Mouse (Mus musculus) liver, embryonic 15.5 days (tissue): ENCODE measurements around the gene Olfr1138. TPM values are rescaled to one million over a fixed set of nuclear protein-coding genes. Genes with fewer than 3 reads are reported as not detected.

ENCODE experiments used
- ATAC-seq: fragments of 200-750 bp; cut with Nextera tagmentation; 2 replicates; pipeline ENCODE4 v1.8.0; 2017; ENCODE audit warnings: moderate number of reproducible peaks, mild to moderate bottlenecking, moderate library complexity; ENCODE audit not compliant: insufficient read depth
- H3K27ac ChIP-seq: fragments of 300-500 bp; sonication (generic); replicated peaks from 2 replicates; pipeline ENCODE4 v1.5.1; 2015; ENCODE audit warnings: mild to moderate bottlenecking, inconsistent platforms
- H3K27me3 ChIP-seq: fragments of 300-500 bp; sonication (generic); 2 replicates; pipeline ENCODE4 v1.6.1; 2015; ENCODE audit warnings: mild to moderate bottlenecking, inconsistent platforms
- H3K36me3 ChIP-seq: fragments of 300-500 bp; sonication (generic); replicated peaks from 2 replicates; pipeline ENCODE4 v1.6.1; 2015; ENCODE audit warnings: moderate library complexity, mild to moderate bottlenecking, inconsistent platforms
- H3K4me1 ChIP-seq: fragments of 300-500 bp; sonication (generic); replicated peaks from 2 replicates; pipeline ENCODE4 v1.6.1; 2015; ENCODE audit warnings: inconsistent platforms
- H3K4me2 ChIP-seq: fragments of 300-500 bp; sonication (generic); 2 replicates; pipeline ENCODE4 v1.6.1; 2015; ENCODE audit warnings: moderate library complexity, mild to moderate bottlenecking, inconsistent platforms
- H3K4me3 ChIP-seq: fragments of 300-500 bp; sonication (generic); replicated peaks from 2 replicates; pipeline ENCODE4 v1.5.1; 2015; ENCODE audit warnings: mild to moderate bottlenecking, inconsistent platforms
- H3K9ac ChIP-seq: fragments of 300-500 bp; sonication (generic); 2 replicates; pipeline ENCODE4 v1.6.1; 2015; ENCODE audit warnings: moderate library complexity, mild to moderate bottlenecking, inconsistent platforms
- H3K9me3 ChIP-seq: fragments of 300-500 bp; sonication (generic); replicated peaks from 2 replicates; pipeline ENCODE4 v1.6.1; 2016; ENCODE audit warnings: inconsistent platforms
- WGBS: fragments of 180-500 bp; shearing (Covaris S2); methylation state at CpG from one replicate; pipeline ENCODE4 v1.1.7; 2015; ENCODE audit warnings: mixed read lengths; ENCODE audit not compliant: insufficient replicate concordance; 5-methylcytosine and 5-hydroxymethylcytosine counted together
- polyA plus RNA-seq: library from polyadenylated mRNA; unstranded; fragments of >200 nt; fragmentation: Nextera tagmentation; extraction: Ambion mirVana; gene quantifications from 2 replicates; pipeline ENCODE4 v1.2.1, GENCODE M21; 2015

Olfr1138 gene
- polyA plus RNA-seq: not detected in 2 replicates

DNA sequence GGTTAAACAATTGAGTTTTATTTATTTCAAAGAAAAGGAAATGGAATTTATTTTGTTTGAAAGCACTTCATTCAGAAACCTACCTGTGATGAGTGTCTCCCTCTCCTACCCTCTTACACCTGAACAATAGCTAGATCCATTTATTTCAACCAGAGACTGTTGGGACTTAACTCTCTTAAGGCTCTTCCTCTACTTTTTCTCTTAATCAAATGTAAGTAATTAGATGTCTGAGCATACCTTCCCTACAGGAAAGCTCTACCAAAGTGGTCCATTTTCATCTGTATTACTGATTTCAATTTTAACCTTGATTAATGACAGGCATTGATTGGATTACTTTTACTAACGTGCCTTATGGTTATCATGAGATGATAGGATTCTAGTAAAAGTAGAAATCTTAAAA lies at the start of gene Olfr1138:
Gene Olfr1138 (minus strand): TSS at position 101 of the 400 bp plus-strand sequence.
- Histone ChIP-seq H3K27ac (no peak within 1 kb of the TSS), H3K9ac (no peak within 1 kb of the TSS), H3K9me3 (no peaks in the 10 kb centered on the region), H3K4me3 (no peak within 1 kb of the TSS), H3K36me3 (no peaks in the 10 kb centered on the region), H3K27me3 (no peaks in the 10 kb centered on the region), H3K4me1 (no peaks in the 10 kb centered on the region), H3K4me2 (no peak within 1 kb of the TSS)
- WGBS: 54% methylated on average over 1 of the region's 1 CpGs
- ATAC-seq: no peak

DNA sequence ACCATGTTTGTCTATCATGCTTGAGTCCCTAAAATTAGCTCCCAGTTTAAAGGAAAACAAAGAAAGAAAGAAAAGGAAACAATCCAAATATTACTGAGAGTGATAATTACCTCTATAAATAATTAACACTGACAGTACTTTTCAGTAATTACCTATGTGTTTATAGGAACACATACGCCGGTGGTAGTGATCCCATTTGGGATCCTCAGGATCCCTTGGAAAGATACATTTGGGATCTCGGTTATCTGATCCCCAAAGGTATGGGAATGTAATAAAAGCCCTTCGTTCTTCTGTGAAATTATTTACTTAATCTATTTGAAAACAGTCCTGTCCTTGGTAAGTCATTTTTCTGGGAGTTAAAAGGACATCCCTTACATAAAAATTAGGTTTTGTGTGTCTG lies 39.4 kb upstream of the Olfr1138 start, which contains the start of gene Olfr152:
Gene Olfr152 (plus strand): TSS at position 301 of the 400 bp plus-strand sequence.
- Histone ChIP-seq H3K27me3 (no peaks in the 10 kb centered on the region), H3K4me2 (no peak within 1 kb of the TSS), H3K9ac (no peak within 1 kb of the TSS), H3K4me1 (no peaks in the 10 kb centered on the region), H3K36me3 (no peaks in the 10 kb centered on the region), H3K27ac (no peak within 1 kb of the TSS), H3K4me3 (no peak within 1 kb of the TSS), H3K9me3 (no peaks in the 10 kb centered on the region)
- ATAC-seq: no peak
- 61% methylated on average over 4 of the region's 4 CpGs for WGBS

DNA sequence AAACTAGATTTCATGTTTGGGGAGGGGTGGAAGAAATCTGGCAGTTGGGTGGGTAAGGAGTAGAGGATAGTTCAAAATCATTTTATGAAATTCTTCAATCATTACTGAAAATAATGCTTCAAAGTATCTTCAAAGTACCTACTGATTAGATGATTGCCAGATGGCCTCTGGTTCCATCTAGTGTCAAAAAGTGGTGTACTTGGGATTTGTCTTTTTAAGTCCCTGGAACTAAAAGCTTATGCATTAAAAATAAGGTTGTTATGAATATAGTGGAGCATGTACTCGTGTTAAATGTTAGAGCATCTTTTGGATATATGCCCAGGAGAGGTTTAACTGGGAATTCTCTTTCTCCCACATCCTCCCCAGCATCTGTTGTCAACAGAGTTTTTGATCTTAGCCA lies 36.4 kb upstream of the Olfr1138 start:
- ATAC-seq: no peak
- Histone ChIP-seq H3K4me2 (no peak overlapping the region), H3K27me3 (no peaks in the 10 kb centered on the region), H3K27ac (no peak overlapping the region), H3K4me3 (no peak overlapping the region), H3K9ac (no peak overlapping the region), H3K9me3 (no peaks in the 10 kb centered on the region), H3K36me3 (no peaks in the 10 kb centered on the region), H3K4me1 (no peaks in the 10 kb centered on the region)
- 27% methylated on average over 1 of the region's 1 CpGs for WGBS

DNA sequence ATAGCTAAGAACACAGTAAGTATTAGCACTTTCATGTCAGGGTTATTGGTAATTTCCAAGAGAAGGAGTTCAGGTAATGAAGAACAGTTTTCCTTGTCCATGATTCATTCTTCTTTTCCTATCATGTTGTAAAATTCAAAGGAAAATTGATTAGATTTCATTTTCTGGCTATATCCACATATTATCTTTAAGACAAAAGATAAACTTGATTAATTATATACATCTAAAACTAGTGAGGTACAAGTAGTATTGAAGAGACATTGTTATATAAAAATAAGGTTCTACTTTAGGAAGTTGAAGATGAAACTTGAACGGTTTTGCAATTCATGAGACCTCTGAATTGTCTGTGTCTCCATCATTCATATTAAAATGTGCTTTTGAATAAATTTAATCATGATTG lies 14.1 kb upstream of the Olfr1138 start, which contains the start of gene Olfr1141:
Gene Olfr1141 (minus strand): TSS at position 101 of the 400 bp plus-strand sequence.
- Histone ChIP-seq H3K27ac (no peak within 1 kb of the TSS), H3K4me2 (no peak within 1 kb of the TSS), H3K9ac (no peak within 1 kb of the TSS), H3K4me1 (no peaks in the 10 kb centered on the region), H3K4me3 (no peak within 1 kb of the TSS), H3K36me3 (no peaks in the 10 kb centered on the region), H3K9me3 (no peaks in the 10 kb centered on the region), H3K27me3 (no peaks in the 10 kb centered on the region)
- ATAC-seq: no peak
- 65% methylated on average over 1 of the region's 1 CpGs for WGBS

DNA sequence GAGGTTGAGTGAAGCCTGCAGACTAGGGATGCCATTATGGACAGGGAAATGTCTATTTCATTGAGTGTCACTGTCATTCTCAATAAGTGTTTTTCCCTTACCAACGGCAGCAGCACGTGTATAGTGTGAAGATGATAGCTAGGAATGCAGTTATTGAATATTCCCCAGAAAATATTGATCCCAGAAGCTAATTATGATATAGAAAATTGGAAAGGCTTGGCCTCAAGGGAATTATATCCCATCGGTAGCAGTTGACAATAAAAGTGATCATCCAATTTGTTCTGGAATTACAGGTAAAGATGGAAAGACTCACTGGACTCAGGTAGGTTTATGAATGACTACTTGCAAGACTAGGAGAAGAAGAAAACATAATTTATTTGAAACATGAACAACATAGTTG lies 3.7 kb upstream of the Olfr1138 start, which contains the start of gene Olfr1140:
Gene Olfr1140 (plus strand): TSS at position 301 of the 400 bp plus-strand sequence.
- ATAC-seq: no peak
- WGBS: 60% methylated on average over 3 of the region's 3 CpGs
- H3K9me3 ChIP-seq: no peaks in the 10 kb centered on the region
- no peaks in the 10 kb centered on the region for H3K27me3 ChIP-seq
- no peaks in the 10 kb centered on the region for H3K36me3 ChIP-seq
- H3K4me3 ChIP-seq: no peak within 1 kb of the TSS
- H3K4me2 ChIP-seq: no peak within 1 kb of the TSS
- H3K4me1 ChIP-seq: no peaks in the 10 kb centered on the region
- H3K27ac ChIP-seq: no peak within 1 kb of the TSS
- no peak within 1 kb of the TSS for H3K9ac ChIP-seq

DNA sequence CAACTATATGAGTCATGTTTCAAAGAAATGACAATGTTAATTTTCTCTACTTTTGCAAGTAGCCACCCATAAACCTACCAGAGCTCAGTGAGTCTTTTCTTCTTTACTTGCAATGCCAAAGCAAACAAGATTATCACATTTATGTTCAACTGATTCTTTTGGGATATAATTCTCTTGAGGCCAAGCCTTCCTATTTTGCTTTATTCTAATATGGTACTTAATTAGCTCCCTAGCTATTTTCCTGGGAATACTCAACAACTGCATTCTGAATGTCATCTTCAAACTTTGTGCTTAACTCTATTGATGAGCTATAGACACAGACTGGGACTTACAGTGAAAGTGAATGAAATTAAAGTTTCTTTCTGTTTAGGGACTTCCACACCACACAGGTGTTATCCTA lies 26.7 kb downstream of the Olfr1138 start, which contains the start of gene Olfr1137:
Gene Olfr1137 (minus strand): TSS at position 101 of the 400 bp plus-strand sequence.
- Histone ChIP-seq H3K4me3 (no peak within 1 kb of the TSS), H3K4me1 (no peaks in the 10 kb centered on the region), H3K9ac (no peak within 1 kb of the TSS), H3K27me3 (no peaks in the 10 kb centered on the region), H3K9me3 (no peaks in the 10 kb centered on the region), H3K36me3 (no peaks in the 10 kb centered on the region), H3K4me2 (no peak within 1 kb of the TSS), H3K27ac (no peak within 1 kb of the TSS)
- ATAC-seq: no peak

DNA sequence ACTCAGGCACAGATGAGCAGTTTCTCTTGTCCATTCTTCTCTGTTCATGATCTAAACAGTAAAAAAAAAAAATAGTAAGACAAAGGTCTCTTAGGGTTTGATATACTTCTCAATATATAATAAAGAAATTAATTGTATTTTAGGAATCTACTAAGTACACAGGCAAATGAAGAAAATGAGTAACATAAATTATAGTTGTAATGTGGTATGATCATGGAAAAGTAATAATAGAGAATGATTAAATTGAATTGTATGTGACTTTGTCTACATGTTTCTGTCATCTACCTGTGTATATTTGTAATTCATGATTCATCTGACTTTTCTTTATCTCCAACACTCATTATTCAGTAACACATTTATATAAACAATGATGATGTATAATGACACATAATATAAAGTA lies 45.9 kb downstream of the Olfr1138 start, which contains the start of gene Olfr1136:
Gene Olfr1136 (minus strand): TSS at position 101 of the 400 bp plus-strand sequence.
- no peak within 1 kb of the TSS for H3K4me2 ChIP-seq
- H3K9me3 ChIP-seq: no peaks in the 10 kb centered on the region
- H3K4me3 ChIP-seq: no peak within 1 kb of the TSS
- H3K36me3 ChIP-seq: no peaks in the 10 kb centered on the region
- no peak within 1 kb of the TSS for H3K9ac ChIP-seq
- H3K27ac ChIP-seq: no peak within 1 kb of the TSS
- no peaks in the 10 kb centered on the region for H3K27me3 ChIP-seq
- ATAC-seq: no peak
- H3K4me1 ChIP-seq: no peaks in the 10 kb centered on the region

Other genes starting within 250 kb of the Olfr1138 start
- not detected in 2 replicates for gene Pramel7, start 242.9 kb downstream of the Olfr1138 start, polyA plus RNA-seq
- gene Pramel6, start 233.4 kb downstream of the Olfr1138 start, polyA plus RNA-seq: not detected in 2 replicates
- not detected in 2 replicates for gene Olfr153, start 208.2 kb downstream of the Olfr1138 start, polyA plus RNA-seq
- gene Olfr1128, start 194.4 kb downstream of the Olfr1138 start, polyA plus RNA-seq: not detected in 2 replicates
- not detected in 2 replicates for gene Olfr1129, start 166.1 kb downstream of the Olfr1138 start, polyA plus RNA-seq
- gene Olfr1130, start 133.8 kb downstream of the Olfr1138 start, polyA plus RNA-seq: not detected in 2 replicates
- not detected in 2 replicates for gene Olfr1131, start 112.9 kb downstream of the Olfr1138 start, polyA plus RNA-seq
- not detected in 2 replicates for gene Olfr1132, start 102.4 kb downstream of the Olfr1138 start, polyA plus RNA-seq
- not detected in 2 replicates for gene Olfr1133, start 92.6 kb downstream of the Olfr1138 start, polyA plus RNA-seq
- not detected in 2 replicates for gene Olfr1134, start 81.5 kb downstream of the Olfr1138 start, polyA plus RNA-seq
- gene Olfr1135, start 66.3 kb downstream of the Olfr1138 start, polyA plus RNA-seq: not detected in 2 replicates
- gene Olfr1136, start 46.0 kb downstream of the Olfr1138 start, polyA plus RNA-seq: not detected in 2 replicates
- gene Olfr1137, start 26.8 kb downstream of the Olfr1138 start, polyA plus RNA-seq: not detected in 2 replicates
- not detected in 2 replicates for gene Olfr1140, start 3.8 kb upstream of the Olfr1138 start, polyA plus RNA-seq
- not detected in 2 replicates for gene Olfr1141, start 14.0 kb upstream of the Olfr1138 start, polyA plus RNA-seq
- gene Olfr152, start 39.5 kb upstream of the Olfr1138 start, polyA plus RNA-seq: not detected in 2 replicates
- not detected in 2 replicates for gene Olfr1143, start 60.6 kb upstream of the Olfr1138 start, polyA plus RNA-seq
- gene Olfr1145, start 69.8 kb upstream of the Olfr1138 start, polyA plus RNA-seq: not detected in 2 replicates
- gene Olfr1148, start 90.6 kb upstream of the Olfr1138 start, polyA plus RNA-seq: not detected in 2 replicates
- not detected in 2 replicates for gene Olfr1150-ps1, start 104.0 kb upstream of the Olfr1138 start, polyA plus RNA-seq
- not detected in 2 replicates for gene Olfr1151, start 115.9 kb upstream of the Olfr1138 start, polyA plus RNA-seq
- not detected in 2 replicates for gene Olfr1152, start 126.5 kb upstream of the Olfr1138 start, polyA plus RNA-seq
- gene Olfr1153, start 155.0 kb upstream of the Olfr1138 start, polyA plus RNA-seq: not detected in 2 replicates
- not detected in 2 replicates for gene Olfr1154, start 165.2 kb upstream of the Olfr1138 start, polyA plus RNA-seq
- gene Olfr1155, start 205.2 kb upstream of the Olfr1138 start, polyA plus RNA-seq: not detected in 2 replicates
- gene Olfr1156, start 213.1 kb upstream of the Olfr1138 start, polyA plus RNA-seq: not detected in 2 replicates
- not detected in 2 replicates for gene Olfr1157, start 228.3 kb upstream of the Olfr1138 start, polyA plus RNA-seq
- not detected in 2 replicates for gene Olfr74, start 234.7 kb upstream of the Olfr1138 start, polyA plus RNA-seq